Mouse (Mus musculus): ENCODE data around the gene Hoxa7. TPM values are rescaled to one million over a fixed set of nuclear protein-coding genes. Genes with fewer than 3 reads are reported as not detected.

Gene Hoxa7
- polyA plus RNA-seq, 1 experiment from 2014 or later = 14.7 TPM

- Histone ChIP-seq H3K27ac (replicated peaks; ENCODE audit: low read depth, low read length) (peak overlapping the region; percentile 93; the same call in 1 of the 2 replicates), H3K36me3 (ENCODE audit: control insufficient read depth, insufficient read depth, low read length) (no peaks in the 10 kb centered on the region), H3K27me3 (ENCODE audit: control insufficient read depth, insufficient read depth, low read length) (peaks cover 4% of the 10 kb centered on the region; the same call in 1 of the 2 replicates), H3K9ac (ENCODE audit: low read length) (peak overlapping the region; percentile 94), H3K4me1 (ENCODE audit: control insufficient read depth, insufficient read depth, low read length) (peaks cover 13% of the 10 kb centered on the region), H3K4me2 (ENCODE audit: low read depth, severe bottlenecking) (peak overlapping the region; percentile 83), H3K4me3 (ENCODE audit: low read depth, low read length) (peak overlapping the region; percentile 99), H3K9me3 (ENCODE audit: control insufficient read depth, low read length) (no peaks in the 10 kb centered on the region)
- ATAC-seq (ENCODE audit: insufficient number of reproducible peaks, low FRiP score, low TSS enrichment, low read depth) = no peak
- 12% methylated on average over 4 of the region's 4 CpGs for WGBS
- DNase-seq (ENCODE audit: low spot score) = peak; percentile 44
These were observed 28.2 kb upstream of the Hoxa7 start for GRCm38 (mm10) chr6:52249826-52250225.

- Histone ChIP-seq H3K4me1 (ENCODE audit: control insufficient read depth, insufficient read depth, low read length) (peaks cover 13% of the 10 kb centered on the region), H3K4me3 (ENCODE audit: low read depth, low read length) (peak overlapping the region; percentile 99), H3K4me2 (ENCODE audit: low read depth, severe bottlenecking) (peak overlapping the region; percentile 83), H3K36me3 (ENCODE audit: control insufficient read depth, insufficient read depth, low read length) (no peaks in the 10 kb centered on the region), H3K9me3 (ENCODE audit: control insufficient read depth, low read length) (no peaks in the 10 kb centered on the region), H3K27me3 (ENCODE audit: control insufficient read depth, insufficient read depth, low read length) (peaks cover 4% of the 10 kb centered on the region; the same call in 1 of the 2 replicates), H3K9ac (ENCODE audit: low read length) (peak overlapping the region; percentile 94), H3K27ac (replicated peaks; ENCODE audit: low read depth, low read length) (peak overlapping the region; percentile 93; the same call in 1 of the 2 replicates)
- 2% methylated on average over 16 of the region's 16 CpGs for WGBS
- ATAC-seq (ENCODE audit: insufficient number of reproducible peaks, low FRiP score, low TSS enrichment, low read depth) = no peak
- DNase-seq (ENCODE audit: low spot score) = no peak
These were observed 27.7 kb upstream of the Hoxa7 start for GRCm38 (mm10) chr6:52249415-52249738.

- Histone ChIP-seq H3K27me3 (ENCODE audit: control insufficient read depth, insufficient read depth, low read length) (peaks cover 4% of the 10 kb centered on the region; the same call in 1 of the 2 replicates), H3K36me3 (ENCODE audit: control insufficient read depth, insufficient read depth, low read length) (no peaks in the 10 kb centered on the region), H3K4me2 (ENCODE audit: low read depth, severe bottlenecking) (peak overlapping the region; percentile 83), H3K4me1 (ENCODE audit: control insufficient read depth, insufficient read depth, low read length) (peaks cover 13% of the 10 kb centered on the region), H3K9me3 (ENCODE audit: control insufficient read depth, low read length) (no peaks in the 10 kb centered on the region), H3K27ac (replicated peaks; ENCODE audit: low read depth, low read length) (peak overlapping the region; percentile 93), H3K4me3 (ENCODE audit: low read depth, low read length) (peak overlapping the region; percentile 99), H3K9ac (ENCODE audit: low read length) (peak overlapping the region; percentile 94)
- ATAC-seq (ENCODE audit: insufficient number of reproducible peaks, low FRiP score, low TSS enrichment, low read depth) = no peak
- WGBS = 2% methylated on average over 27 of the region's 27 CpGs
- DNase-seq (ENCODE audit: low spot score) = peak; percentile 70
These were observed 27.2 kb upstream of the Hoxa7 start for GRCm38 (mm10) chr6:52248638-52249414.

GRCm38 (mm10) chr6:52247766-52248637 lies 26.3 kb upstream of the Hoxa7 start:
- H3K4me1 ChIP-seq (ENCODE audit: control insufficient read depth, insufficient read depth, low read length) = peaks cover 11% of the 10 kb centered on the region
- H3K27me3 ChIP-seq (ENCODE audit: control insufficient read depth, insufficient read depth, low read length) = peaks cover 4% of the 10 kb centered on the region; the same call in 1 of the 2 replicates
- DNase-seq (ENCODE audit: low spot score) (peak; percentile 80), ATAC-seq (ENCODE audit: insufficient number of reproducible peaks, low FRiP score, low TSS enrichment, low read depth) (no peak)
- peak overlapping the region; percentile 83 for H3K4me2 ChIP-seq (ENCODE audit: low read depth, severe bottlenecking)
- H3K36me3 ChIP-seq (ENCODE audit: control insufficient read depth, insufficient read depth, low read length) = no peaks in the 10 kb centered on the region
- 1% methylated on average over 23 of the region's 23 CpGs for WGBS
- H3K9ac ChIP-seq (ENCODE audit: low read length) = peak overlapping the region; percentile 94
- peak overlapping the region; percentile 99 for H3K4me3 ChIP-seq (ENCODE audit: low read depth, low read length)
- no peaks in the 10 kb centered on the region for H3K9me3 ChIP-seq (ENCODE audit: control insufficient read depth, low read length)
- H3K27ac ChIP-seq (replicated peaks; ENCODE audit: low read depth, low read length) = peak overlapping the region; percentile 93

- Histone ChIP-seq H3K27ac (replicated peaks; ENCODE audit: low read depth, low read length) (peak overlapping the region; percentile 99), H3K4me3 (ENCODE audit: low read depth, low read length) (peak overlapping the region; percentile 99), H3K36me3 (ENCODE audit: control insufficient read depth, insufficient read depth, low read length) (no peaks in the 10 kb centered on the region), H3K9me3 (ENCODE audit: control insufficient read depth, low read length) (no peaks in the 10 kb centered on the region), H3K4me2 (ENCODE audit: low read depth, severe bottlenecking) (peak overlapping the region; percentile 83), H3K4me1 (ENCODE audit: control insufficient read depth, insufficient read depth, low read length) (peaks cover 17% of the 10 kb centered on the region), H3K9ac (ENCODE audit: low read length) (peak overlapping the region; percentile 100), H3K27me3 (ENCODE audit: control insufficient read depth, insufficient read depth, low read length) (peaks cover 4% of the 10 kb centered on the region; the same call in 1 of the 2 replicates)
- ATAC-seq (ENCODE audit: insufficient number of reproducible peaks, low FRiP score, low TSS enrichment, low read depth) (no peak), DNase-seq (ENCODE audit: low spot score) (peak; percentile 57)
- 3% methylated on average over 3 of the region's 3 CpGs for WGBS
These were observed 25.3 kb upstream of the Hoxa7 start for GRCm38 (mm10) chr6:52246916-52247315.

- Histone ChIP-seq H3K9ac (ENCODE audit: low read length) (peak overlapping the region; percentile 100), H3K9me3 (ENCODE audit: control insufficient read depth, low read length) (no peaks in the 10 kb centered on the region), H3K36me3 (ENCODE audit: control insufficient read depth, insufficient read depth, low read length) (no peaks in the 10 kb centered on the region), H3K27ac (replicated peaks; ENCODE audit: low read depth, low read length) (peak overlapping the region; percentile 99), H3K4me1 (ENCODE audit: control insufficient read depth, insufficient read depth, low read length) (peaks cover 20% of the 10 kb centered on the region), H3K27me3 (ENCODE audit: control insufficient read depth, insufficient read depth, low read length) (peaks cover 4% of the 10 kb centered on the region; the same call in 1 of the 2 replicates), H3K4me2 (ENCODE audit: low read depth, severe bottlenecking) (peak overlapping the region; percentile 83), H3K4me3 (ENCODE audit: low read depth, low read length) (peak overlapping the region; percentile 99)
- DNase-seq (ENCODE audit: low spot score) = peak; percentile 76
- no peak for ATAC-seq (ENCODE audit: insufficient number of reproducible peaks, low FRiP score, low TSS enrichment, low read depth)
- WGBS = under 1% methylated on average over 26 of the region's 26 CpGs
These were observed 24.7 kb upstream of the Hoxa7 start for GRCm38 (mm10) chr6:52246403-52246803.

- H3K9ac ChIP-seq (ENCODE audit: low read length) = peak within 1 kb of the TSS; percentile 100
- WGBS = 0% methylated on average over 20 of the region's 20 CpGs
- ATAC-seq (ENCODE audit: insufficient number of reproducible peaks, low FRiP score, low TSS enrichment, low read depth) (peak; percentile 32; the same call in 1 of the 2 replicates), DNase-seq (ENCODE audit: low spot score) (peak; percentile 81)
- peaks cover 3% of the 10 kb centered on the region; the same call in 1 of the 2 replicates for H3K27me3 ChIP-seq (ENCODE audit: control insufficient read depth, insufficient read depth, low read length)
- peak within 1 kb of the TSS; percentile 99 for H3K4me3 ChIP-seq (ENCODE audit: low read depth, low read length)
- H3K36me3 ChIP-seq (ENCODE audit: control insufficient read depth, insufficient read depth, low read length) = no peaks in the 10 kb centered on the region
- H3K4me1 ChIP-seq (ENCODE audit: control insufficient read depth, insufficient read depth, low read length) = peaks cover 20% of the 10 kb centered on the region
- peak within 1 kb of the TSS; percentile 83 for H3K4me2 ChIP-seq (ENCODE audit: low read depth, severe bottlenecking)
- peak within 1 kb of the TSS; percentile 99 for H3K27ac ChIP-seq (replicated peaks; ENCODE audit: low read depth, low read length)
- no peaks in the 10 kb centered on the region for H3K9me3 ChIP-seq (ENCODE audit: control insufficient read depth, low read length)
These were observed 24.1 kb upstream of the Hoxa7 start, which contains the start of gene Hoxa11 for GRCm38 (mm10) chr6:52245757-52246142. Hoxa11 (minus strand) TSS chr6:52245810.
